Mouse (Mus musculus) erythroblast, adult 5-6 weeks (primary cell): ENCODE measurements around the gene Crcp. TPM values are rescaled to one million over a fixed set of nuclear protein-coding genes. Genes with fewer than 3 reads are reported as not detected.
A peak's percentile ranks its signal among the peaks of the same experiment; 100 is the strongest.

Source experiments
- ATAC-seq: replicated peaks from 2 replicates; pipeline ENCODE4 v1.8.0; 2016; ENCODE audit warnings: moderate number of reproducible peaks, mild to moderate bottlenecking, moderate TSS enrichment, inconsistent platforms; ENCODE audit not compliant: poor library complexity, low FRiP score, severe bottlenecking
- total RNA-seq, 2 experiments: library from RNA; stranded (forward) in 1 of 2; stranded (reverse) in 1 of 2; fragments of 150-400 nt in 1 of 2; fragments of 200-764, 138-1000 nt in 1 of 2; gene quantifications; 2 replicates each; pipeline versions ENCODE4 v1.2.3 to v1.2.4; 2015 to 2017; ENCODE audit warnings: low replicate concordance in 2 of 2

The Crcp gene
- total RNA-seq, 2 experiments from 2014 or later, result 9.2 to 21.6 TPM

GRCm38 (mm10) chr5:130084271-130084670, 55.2 kb downstream of the Crcp start:
- no peak for ATAC-seq

- no peak for ATAC-seq
Observed at GRCm38 (mm10) chr5:130088008-130088407, 58.9 kb downstream of the Crcp start.

GRCm38 (mm10) chr5:130088612-130089011, 59.5 kb downstream of the Crcp start:
- no peak for ATAC-seq

- ATAC-seq, result no peak
Observed at GRCm38 (mm10) chr5:130089177-130089576, 60.1 kb downstream of the Crcp start.

- ATAC-seq, result no peak
Observed at GRCm38 (mm10) chr5:130089626-130090393, 60.7 kb downstream of the Crcp start.

GRCm38 (mm10) chr5:130096754-130097153, 67.7 kb downstream of the Crcp start:
- no peak for ATAC-seq

GRCm38 (mm10) chr5:130097837-130098236, 68.7 kb downstream of the Crcp start:
- peak; percentile 74 for ATAC-seq

- ATAC-seq, result no peak
Observed at GRCm38 (mm10) chr5:130101724-130102123, 72.6 kb downstream of the Crcp start.

- ATAC-seq, result no peak
Observed at GRCm38 (mm10) chr5:130109348-130109747, 80.3 kb downstream of the Crcp start.

Other genes with a start within 250 kb of the Crcp start
- 8.5 and 9.2 TPM in 2 replicates for gene Psph, start 241.8 kb upstream of the Crcp start, total RNA-seq (2015; ENCODE audit: low replicate concordance)
- gene Psph, start 241.8 kb upstream of the Crcp start, total RNA-seq (2017; ENCODE audit: low replicate concordance), result 4.6 and 6.2 TPM in 2 replicates
- gene Sumf2, start 182.3 kb upstream of the Crcp start, total RNA-seq (2015; ENCODE audit: low replicate concordance), result 0.96 and 1.7 TPM in 2 replicates
- 3.6 and 5.4 TPM in 2 replicates for gene Sumf2, start 182.3 kb upstream of the Crcp start, total RNA-seq (2017; ENCODE audit: low replicate concordance)
- 105 and 122 TPM in 2 replicates for gene Chchd2, start 141.8 kb upstream of the Crcp start, total RNA-seq (2015; ENCODE audit: low replicate concordance)
- gene Chchd2, start 141.8 kb upstream of the Crcp start, total RNA-seq (2017; ENCODE audit: low replicate concordance), result 41.2 and 119 TPM in 2 replicates
- 1.3 TPM in 1 of 2 replicates, not detected in the other for gene Zbed5, start 133.6 kb upstream of the Crcp start, total RNA-seq (2015; ENCODE audit: low replicate concordance)
- gene Zbed5, start 133.6 kb upstream of the Crcp start, total RNA-seq (2017; ENCODE audit: low replicate concordance), result 0.68 TPM in 1 of 2 replicates, not detected in the other
- not detected in 2 replicates for gene Phkg1, start 130.7 kb upstream of the Crcp start, total RNA-seq (2015; ENCODE audit: low replicate concordance)
- not detected in 2 replicates for gene Phkg1, start 130.7 kb upstream of the Crcp start, total RNA-seq (2017; ENCODE audit: low replicate concordance)
- gene Nupr1l, start 120.8 kb upstream of the Crcp start, total RNA-seq (2015; ENCODE audit: low replicate concordance), result not detected in 2 replicates
- gene Nupr1l, start 120.8 kb upstream of the Crcp start, total RNA-seq (2017; ENCODE audit: low replicate concordance), result not detected in 2 replicates
- gene Vkorc1l1, start 87.3 kb upstream of the Crcp start, total RNA-seq (2015; ENCODE audit: low replicate concordance), result 39.8 and 49.3 TPM in 2 replicates
- 27.2 and 30.7 TPM in 2 replicates for gene Vkorc1l1, start 87.3 kb upstream of the Crcp start, total RNA-seq (2017; ENCODE audit: low replicate concordance)
- gene Gusb, start 26.2 kb upstream of the Crcp start, total RNA-seq (2015; ENCODE audit: low replicate concordance), result 22.1 and 25.5 TPM in 2 replicates
- 8.9 and 13.4 TPM in 2 replicates for gene Gusb, start 26.2 kb upstream of the Crcp start, total RNA-seq (2017; ENCODE audit: low replicate concordance)
- 1.9 and 11.3 TPM in 2 replicates for gene Asl, start within 50 bp of the Crcp start, total RNA-seq (2015; ENCODE audit: low replicate concordance)
- 2.0 and 2.6 TPM in 2 replicates for gene Asl, start within 50 bp of the Crcp start, total RNA-seq (2017; ENCODE audit: low replicate concordance)
- 7.9 and 14.4 TPM in 2 replicates for gene Tpst1, start 44.0 kb downstream of the Crcp start, total RNA-seq (2015; ENCODE audit: low replicate concordance)
- gene Tpst1, start 44.0 kb downstream of the Crcp start, total RNA-seq (2017; ENCODE audit: low replicate concordance), result 2.1 and 3.5 TPM in 2 replicates
- gene Kctd7, start 115.6 kb downstream of the Crcp start, total RNA-seq (2015; ENCODE audit: low replicate concordance), result 0.96 and 2.3 TPM in 2 replicates
- 1.3 and 2.0 TPM in 2 replicates for gene Kctd7, start 115.6 kb downstream of the Crcp start, total RNA-seq (2017; ENCODE audit: low replicate concordance)
- 15.7 and 43.2 TPM in 2 replicates for gene Rabgef1, start 142.5 kb downstream of the Crcp start, total RNA-seq (2015; ENCODE audit: low replicate concordance)
- gene Rabgef1, start 142.5 kb downstream of the Crcp start, total RNA-seq (2017; ENCODE audit: low replicate concordance), result 40.7 and 47.1 TPM in 2 replicates
- 11.1 and 21.5 TPM in 2 replicates for gene Tmem248, start 187.8 kb downstream of the Crcp start, total RNA-seq (2015; ENCODE audit: low replicate concordance)
- 16.0 and 24.9 TPM in 2 replicates for gene Tmem248, start 187.8 kb downstream of the Crcp start, total RNA-seq (2017; ENCODE audit: low replicate concordance)
- 16.7 and 22.1 TPM in 2 replicates for gene Sbds, start 226.2 kb downstream of the Crcp start, total RNA-seq (2015; ENCODE audit: low replicate concordance)
- 46.2 and 73.7 TPM in 2 replicates for gene Sbds, start 226.2 kb downstream of the Crcp start, total RNA-seq (2017; ENCODE audit: low replicate concordance)
- gene Tyw1, start 226.3 kb downstream of the Crcp start, total RNA-seq (2015; ENCODE audit: low replicate concordance), result 2.9 and 5.6 TPM in 2 replicates
- gene Tyw1, start 226.3 kb downstream of the Crcp start, total RNA-seq (2017; ENCODE audit: low replicate concordance), result 9.2 and 9.8 TPM in 2 replicates